Mouse (Mus musculus): ENCODE results near the gene Tgfbr2. TPM values are rescaled to one million over a fixed set of nuclear protein-coding genes. Genes with fewer than 3 reads are reported as not detected.

The Tgfbr2 gene
- total and polyA plus RNA-seq, 3 experiments, result 19.6 to 46.3 (median 42.8) TPM

- Histone ChIP-seq H3K27ac (ENCODE audit: insufficient read depth, low read depth) (no peak overlapping the region), H3K9ac (ENCODE audit: insufficient read depth, low read depth) (no peak overlapping the region), H3K9me3 (replicated peaks; ENCODE audit: low read length) (no peaks in the 10 kb centered on the region), H3K36me3 (replicated peaks in 1 of 2; ENCODE audit: control insufficient read depth in 1 of 2, insufficient read depth in 1 of 2, low read length in 1 of 2) (peaks cover 91 to 100% of the 10 kb centered on the region in 2 experiments), H3K4me1 (ENCODE audit: control insufficient read depth in 1 of 2, insufficient read depth in 2 of 2) (no peaks in the 10 kb centered on the region), H3K4me2 (ENCODE audit: insufficient read depth, low read depth, poor library complexity, severe bottlenecking) (no peak overlapping the region), H3K4me3 (replicated peaks in 1 of 3; ENCODE audit: low read depth in 2 of 3, low read length in 2 of 3, poor library complexity in 1 of 3) (no peak overlapping the region), H3K27me3 (replicated peaks) (no peaks in the 10 kb centered on the region), H3K79me2 (replicated peaks; ENCODE audit: control insufficient read depth, extremely low read depth, insufficient read depth, poor library complexity, severe bottlenecking) (peaks cover 4% of the 10 kb centered on the region; the same call in 1 of the 2 replicates)
- in situ Hi-C loops (cut with MboI; ENCODE audit: low pct_ligation_motif_present, low pct_unique_long_range_greater_than_20kb, low sequenced_read_pairs) (no loop called here), dilution Hi-C loops (cut with MboI; ENCODE audit: extremely low pct_ligation_motif_present, extremely low pct_unique_long_range_greater_than_20kb, low sequenced_read_pairs) (no loop called here)
- DNase-seq (ENCODE audit: extremely low read depth), result no peak
- TF ChIP-seq MAZ (IDR thresholded peaks at IDR 0.05; ENCODE audit: low read depth, low read length) (no peak), ZMIZ1 (IDR thresholded peaks at IDR 0.05; ENCODE audit: low read depth, low read length) (no peak), JUN (IDR thresholded peaks at IDR 0.05; ENCODE audit: insufficient read depth, low read depth, low read length) (no peak), CHD2 (IDR thresholded peaks at IDR 0.05; ENCODE audit: low read length) (no peak), JUND (conservative IDR thresholded peaks at IDR 0.05; ENCODE audit: low read depth, low read length) (no peak), ZC3H11A (IDR thresholded peaks at IDR 0.05; ENCODE audit: low read depth, low read length) (no peak), MAX (IDR thresholded peaks at IDR 0.05; ENCODE audit: low read length) (no peak), RCOR1 (conservative IDR thresholded peaks at IDR 0.05; ENCODE audit: low read depth, low read length) (no peak), POLR2AphosphoS2 (IDR thresholded peaks at IDR 0.05; ENCODE audit: low read depth, low read length) (no peak), ZNF384 (IDR thresholded peaks at IDR 0.05; ENCODE audit: low read depth, low read length) (no peak), CHD1 (IDR thresholded peaks at IDR 0.05; ENCODE audit: low read depth, low read length) (no peak), MAFK (IDR thresholded peaks at IDR 0.05; ENCODE audit: insufficient replicate concordance, low read length) (no peak), E2F4 (IDR thresholded peaks at IDR 0.05; ENCODE audit: insufficient replicate concordance, low read depth, low read length) (no peak), USF2 (conservative IDR thresholded peaks at IDR 0.05; ENCODE audit: low read depth, low read length) (no peak), HCFC1 (IDR thresholded peaks at IDR 0.05; ENCODE audit: low read depth, low read length) (no peak), ZKSCAN1 (IDR thresholded peaks at IDR 0.05; ENCODE audit: borderline replicate concordance, low read depth, low read length) (no peak)
Observed at GRCm38 (mm10) chr9:116100015-116100414, 75.1 kb downstream of the Tgfbr2 start.

- no peak for DNase-seq (ENCODE audit: extremely low read depth)
- in situ Hi-C loops (cut with MboI; ENCODE audit: low pct_ligation_motif_present, low pct_unique_long_range_greater_than_20kb, low sequenced_read_pairs), result no loop called here
- no peaks in the 10 kb centered on the region for H3K27me3 ChIP-seq (replicated peaks)
- H3K79me2 ChIP-seq (replicated peaks; ENCODE audit: control insufficient read depth, extremely low read depth, insufficient read depth, poor library complexity, severe bottlenecking), result peaks cover 4% of the 10 kb centered on the region; the same call in 1 of the 2 replicates
- no peak overlapping the region for H3K27ac ChIP-seq (ENCODE audit: insufficient read depth, low read depth)
- peaks cover 87 to 98% of the 10 kb centered on the region in 2 experiments for H3K36me3 ChIP-seq (replicated peaks in 1 of 2; ENCODE audit: control insufficient read depth in 1 of 2, insufficient read depth in 1 of 2, low read length in 1 of 2)
- dilution Hi-C loops (cut with MboI; ENCODE audit: extremely low pct_ligation_motif_present, extremely low pct_unique_long_range_greater_than_20kb, low sequenced_read_pairs), result no loop called here
- H3K4me3 ChIP-seq (replicated peaks in 1 of 3; ENCODE audit: low read depth in 2 of 3, low read length in 2 of 3, poor library complexity in 1 of 3), result no peak overlapping the region
- H3K9me3 ChIP-seq (replicated peaks; ENCODE audit: low read length), result no peaks in the 10 kb centered on the region
- TF ChIP-seq TCF12 (IDR thresholded peaks at IDR 0.05; ENCODE audit: low read depth, low read length) (no peak), MAFK (IDR thresholded peaks at IDR 0.05; ENCODE audit: insufficient replicate concordance, low read length) (no peak), JUND (conservative IDR thresholded peaks at IDR 0.05; ENCODE audit: low read depth, low read length) (no peak), EP300 (IDR thresholded peaks at IDR 0.05; ENCODE audit: low read length) (no peak), MEF2A (IDR thresholded peaks at IDR 0.05; ENCODE audit: borderline replicate concordance, low read depth, low read length) (no peak), MAZ (IDR thresholded peaks at IDR 0.05; ENCODE audit: low read depth, low read length) (no peak), CHD1 (IDR thresholded peaks at IDR 0.05; ENCODE audit: low read depth, low read length) (no peak), UBTF (IDR thresholded peaks at IDR 0.05; ENCODE audit: low read depth, low read length) (no peak), USF2 (conservative IDR thresholded peaks at IDR 0.05; ENCODE audit: low read depth, low read length) (no peak), USF1 (IDR thresholded peaks at IDR 0.05; ENCODE audit: low read depth, low read length) (no peak), MYC (IDR thresholded peaks at IDR 0.05; ENCODE audit: low read depth, low read length) (no peak), CTCF (conservative IDR thresholded peaks at IDR 0.05 in 1 of 2, IDR thresholded peaks at IDR 0.05 in 1 of 2; ENCODE audit: low read depth in 2 of 2, low read length in 2 of 2) (no peak), IRF4 (IDR thresholded peaks at IDR 0.05; ENCODE audit: low read depth, low read length) (no peak), SIN3A (IDR thresholded peaks at IDR 0.05; ENCODE audit: low read length) (no peak), KAT2A (IDR thresholded peaks at IDR 0.05; ENCODE audit: insufficient replicate concordance, low read length) (no peak), ZKSCAN1 (IDR thresholded peaks at IDR 0.05; ENCODE audit: borderline replicate concordance, low read depth, low read length) (no peak), MXI1 (IDR thresholded peaks at IDR 0.05; ENCODE audit: low read depth, low read length) (no peak), ETS1 (conservative IDR thresholded peaks at IDR 0.05; ENCODE audit: low read depth, low read length) (no peak), ZC3H11A (IDR thresholded peaks at IDR 0.05; ENCODE audit: low read depth, low read length) (no peak)
- H3K4me1 ChIP-seq (ENCODE audit: control insufficient read depth in 1 of 2, insufficient read depth in 2 of 2), result no peaks in the 10 kb centered on the region
- H3K9ac ChIP-seq (ENCODE audit: insufficient read depth, low read depth), result no peak overlapping the region
- no peak overlapping the region for H3K4me2 ChIP-seq (ENCODE audit: insufficient read depth, low read depth, poor library complexity, severe bottlenecking)
Observed at GRCm38 (mm10) chr9:116099596-116099993, 75.6 kb downstream of the Tgfbr2 start.

All from CH12.LX (cell line).